Mouse (Mus musculus) embryonic facial prominence, embryonic 14.5 days (tissue): ENCODE measurements around the gene Capn13. TPM values are rescaled to one million over a fixed set of nuclear protein-coding genes. Genes with fewer than 3 reads are reported as not detected.
A peak's percentile ranks its signal among the peaks of the same experiment; 100 is the strongest.

Experiments used
- ATAC-seq: fragments of 200-750 bp; cut with Nextera tagmentation; 2 replicates; pipeline ENCODE4 v1.8.0; 2017; ENCODE audit warnings: low read depth, moderate number of reproducible peaks, moderate TSS enrichment
- DNase-seq: peaks from one replicate; pipeline ENCODE4 v3.0.0-alpha.2; 2015; ENCODE audit warnings: low spot score
- H3K27ac ChIP-seq: fragments of 300-500 bp; sonication (generic); replicated peaks from 2 replicates; pipeline ENCODE4 v1.5.1; 2014; ENCODE audit warnings: low read depth, mild to moderate bottlenecking, low read length, moderate library complexity
- H3K27me3 ChIP-seq: fragments of 300-500 bp; sonication (generic); replicated peaks from 2 replicates; pipeline ENCODE4 v1.6.1; 2014; ENCODE audit warnings: low read length; ENCODE audit not compliant: control insufficient read depth, insufficient read depth
- H3K36me3 ChIP-seq: fragments of 300-500 bp; sonication (generic); 2 replicates; pipeline ENCODE4 v1.6.1; 2014; ENCODE audit warnings: low read length, mixed read lengths; ENCODE audit not compliant: control insufficient read depth, insufficient read depth
- H3K4me1 ChIP-seq: fragments of 300-500 bp; sonication (generic); 2 replicates; pipeline ENCODE4 v1.6.1; 2014; ENCODE audit warnings: antibody characterized with exemption, low read length; ENCODE audit not compliant: control insufficient read depth, insufficient read depth
- H3K4me2 ChIP-seq: fragments of 300-500 bp; sonication (generic); 2 replicates; pipeline ENCODE4 v1.6.1; 2014; ENCODE audit warnings: low read depth, mild to moderate bottlenecking, low read length, moderate library complexity, mixed read lengths
- H3K4me3 ChIP-seq: fragments of 300-500 bp; sonication (generic); 2 replicates; pipeline ENCODE4 v1.5.1; 2014; ENCODE audit warnings: low read depth, mild to moderate bottlenecking, low read length
- H3K9ac ChIP-seq: fragments of 300-500 bp; sonication (generic); 2 replicates; pipeline ENCODE4 v1.6.1; 2014; ENCODE audit warnings: low read depth, mild to moderate bottlenecking, low read length, moderate library complexity, mixed read lengths
- H3K9me3 ChIP-seq: fragments of 300-500 bp; sonication (generic); 2 replicates; pipeline ENCODE4 v1.6.1; 2016; ENCODE audit warnings: low read length; ENCODE audit not compliant: control insufficient read depth
- WGBS: fragments of 180-500 bp; shearing (Covaris S2); extraction: QIAGEN DNeasy Blood & Tissue Kit; methylation state at CpG from one replicate; pipeline ENCODE4 v1.1.7; 2014; 5-methylcytosine and 5-hydroxymethylcytosine counted together
- polyA plus RNA-seq: library from polyadenylated mRNA; unstranded; fragments of >200 nt; fragmentation: Nextera tagmentation; extraction: Ambion mirVana; gene quantifications from 2 replicates; pipeline ENCODE4 v1.2.1, GENCODE M21; 2014

The Capn13 gene
- polyA plus RNA-seq: 0.08 TPM in 1 of 2 replicates, not detected in the other

GRCm38 (mm10) chr17:73400862-73401261 lies at the start of gene Capn13:
Gene Capn13 (minus strand): TSS chr17:73400866.
- H3K27ac ChIP-seq: no peak within 1 kb of the TSS
- no peaks in the 10 kb centered on the region for H3K27me3 ChIP-seq
- WGBS: 71% methylated on average over 2 of the region's 2 CpGs
- no peak within 1 kb of the TSS for H3K4me3 ChIP-seq
- no peaks in the 10 kb centered on the region for H3K36me3 ChIP-seq
- ATAC-seq: no peak
- no peaks in the 10 kb centered on the region for H3K4me1 ChIP-seq
- no peak for DNase-seq
- H3K4me2 ChIP-seq: no peak within 1 kb of the TSS
- no peak within 1 kb of the TSS for H3K9ac ChIP-seq
- no peaks in the 10 kb centered on the region for H3K9me3 ChIP-seq

GRCm38 (mm10) chr17:73449104-73449503 lies 48.4 kb upstream of the Capn13 start:
- Histone ChIP-seq H3K36me3 (no peaks in the 10 kb centered on the region), H3K27ac (no peak overlapping the region), H3K4me2 (no peak overlapping the region), H3K9ac (no peak overlapping the region), H3K4me1 (no peaks in the 10 kb centered on the region), H3K9me3 (no peaks in the 10 kb centered on the region), H3K4me3 (no peak overlapping the region), H3K27me3 (no peaks in the 10 kb centered on the region)
- DNase-seq (no peak), ATAC-seq (no peak)

GRCm38 (mm10) chr17:73440798-73441197 lies 40.1 kb upstream of the Capn13 start:
- H3K9ac ChIP-seq: no peak overlapping the region
- H3K4me2 ChIP-seq: no peak overlapping the region
- H3K27me3 ChIP-seq: no peaks in the 10 kb centered on the region
- DNase-seq (no peak), ATAC-seq (no peak)
- H3K9me3 ChIP-seq: no peaks in the 10 kb centered on the region
- no peaks in the 10 kb centered on the region for H3K36me3 ChIP-seq
- WGBS: 83% methylated on average over 1 of the region's 1 CpGs
- H3K4me1 ChIP-seq: no peaks in the 10 kb centered on the region
- H3K4me3 ChIP-seq: no peak overlapping the region
- no peak overlapping the region for H3K27ac ChIP-seq

DNA sequence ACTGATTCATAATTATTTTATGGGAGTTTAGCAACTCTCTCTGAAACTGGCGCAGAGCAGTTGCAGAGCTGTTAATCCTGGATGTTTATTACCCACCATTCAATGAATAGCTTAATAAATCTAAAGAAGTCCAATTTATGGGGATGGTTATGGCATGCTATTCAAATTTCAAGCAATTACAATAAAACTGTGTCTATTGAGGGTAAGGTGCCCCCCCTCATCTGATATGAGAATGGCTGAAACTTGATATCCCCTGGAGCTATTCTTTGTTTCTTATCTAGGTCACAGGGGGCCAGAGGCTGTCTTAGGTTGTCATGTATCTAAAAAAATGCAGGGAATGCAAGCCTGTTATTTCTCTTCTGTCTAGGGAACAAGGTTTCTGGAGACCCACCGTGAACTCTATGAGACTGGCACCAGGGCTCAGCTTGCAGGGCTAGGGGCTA lies 31.9 kb upstream of the Capn13 start:
- ATAC-seq (no peak), DNase-seq (no peak)
- Histone ChIP-seq H3K9me3 (no peaks in the 10 kb centered on the region), H3K36me3 (no peaks in the 10 kb centered on the region), H3K4me3 (no peak overlapping the region), H3K4me1 (no peaks in the 10 kb centered on the region), H3K9ac (no peak overlapping the region), H3K27ac (no peak overlapping the region), H3K27me3 (no peaks in the 10 kb centered on the region), H3K4me2 (no peak overlapping the region)
- 55% methylated on average over 2 of the region's 2 CpGs for WGBS

DNA sequence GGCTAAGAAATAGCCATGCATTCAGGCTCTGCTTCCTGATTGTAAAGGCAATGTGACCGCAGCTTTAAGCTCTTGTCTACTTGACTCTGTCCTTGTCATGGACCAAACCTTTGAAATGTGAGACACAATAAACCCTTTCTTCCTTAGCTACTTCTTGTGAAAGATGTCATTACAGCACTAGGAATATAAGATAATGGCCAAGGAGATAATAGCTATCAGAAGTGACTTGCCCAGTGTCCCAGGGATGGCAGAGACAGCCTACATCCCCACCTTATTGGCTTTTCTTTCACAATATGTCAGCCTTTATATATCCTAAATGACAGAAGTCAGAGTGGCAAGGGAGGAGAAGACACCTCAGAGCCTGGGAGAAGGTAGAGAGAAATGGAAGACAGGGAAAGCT lies 31.4 kb upstream of the Capn13 start:
- H3K9me3 ChIP-seq: no peaks in the 10 kb centered on the region
- WGBS: 93% methylated on average over 1 of the region's 1 CpGs
- DNase-seq (no peak), ATAC-seq (no peak)
- no peaks in the 10 kb centered on the region for H3K36me3 ChIP-seq
- no peak overlapping the region for H3K9ac ChIP-seq
- H3K27ac ChIP-seq: no peak overlapping the region
- H3K27me3 ChIP-seq: no peaks in the 10 kb centered on the region
- no peaks in the 10 kb centered on the region for H3K4me1 ChIP-seq
- no peak overlapping the region for H3K4me3 ChIP-seq
- no peak overlapping the region for H3K4me2 ChIP-seq

DNA sequence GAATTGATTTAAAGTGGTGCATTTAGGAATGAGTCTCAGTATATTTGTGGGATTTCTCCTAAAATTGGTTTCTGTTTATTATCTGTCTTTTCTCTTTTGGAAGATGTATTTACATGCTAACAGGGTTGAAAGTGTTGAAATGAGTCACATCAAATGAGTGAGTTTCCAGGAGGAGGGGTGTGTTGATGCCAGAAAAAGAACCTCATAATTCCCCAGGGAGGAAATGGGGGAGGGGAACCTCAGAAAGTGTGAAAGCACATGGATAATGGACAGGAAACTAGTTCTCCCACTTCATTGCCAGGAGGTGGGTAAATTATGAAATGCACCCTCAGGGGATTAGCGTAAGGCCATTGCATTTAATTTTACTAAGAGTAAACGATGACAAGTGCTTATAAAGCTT lies 16.7 kb upstream of the Capn13 start:
- Histone ChIP-seq H3K36me3 (no peaks in the 10 kb centered on the region), H3K9ac (no peak overlapping the region), H3K4me3 (no peak overlapping the region), H3K27ac (no peak overlapping the region), H3K27me3 (no peaks in the 10 kb centered on the region), H3K9me3 (no peaks in the 10 kb centered on the region), H3K4me1 (no peaks in the 10 kb centered on the region), H3K4me2 (no peak overlapping the region)
- DNase-seq: peak; percentile 36
- no peak for ATAC-seq
- WGBS: 33% methylated on average over 2 of the region's 2 CpGs

DNA sequence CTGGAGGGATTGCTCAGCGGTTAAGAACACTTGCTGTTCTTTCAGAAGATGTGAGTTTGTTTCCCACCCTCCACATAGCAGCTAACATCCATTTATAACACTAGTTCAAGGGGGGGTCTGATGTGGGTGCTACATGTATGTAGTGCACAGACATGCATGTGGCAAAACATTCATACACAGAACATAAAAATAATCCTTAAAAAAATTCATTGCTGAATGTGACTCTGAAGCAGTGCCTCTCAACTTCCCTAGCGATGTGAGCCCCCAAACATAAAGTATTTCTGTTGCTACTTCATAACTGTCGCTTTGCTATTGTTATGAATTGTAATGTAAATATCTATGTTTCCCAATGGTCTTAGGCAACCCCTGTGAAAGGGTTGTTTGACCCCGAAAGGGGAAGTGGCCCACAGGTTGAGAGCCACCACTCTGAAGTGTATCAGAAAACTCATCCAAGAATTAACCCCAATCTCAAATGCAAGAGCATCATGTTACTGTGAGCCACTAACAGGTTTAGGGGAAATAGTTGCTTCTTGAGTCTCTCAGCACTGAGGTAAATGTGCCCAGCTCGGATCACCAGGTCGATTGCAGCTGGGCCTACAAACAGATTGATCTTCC lies 15.6 kb upstream of the Capn13 start:
- DNase-seq (no peak), ATAC-seq (no peak)
- no peaks in the 10 kb centered on the region for H3K36me3 ChIP-seq
- no peak overlapping the region for H3K9ac ChIP-seq
- WGBS: 58% methylated on average over 6 of the region's 6 CpGs
- no peaks in the 10 kb centered on the region for H3K4me1 ChIP-seq
- H3K4me2 ChIP-seq: no peak overlapping the region
- H3K27ac ChIP-seq: no peak overlapping the region
- no peak overlapping the region for H3K4me3 ChIP-seq
- H3K27me3 ChIP-seq: no peaks in the 10 kb centered on the region
- H3K9me3 ChIP-seq: no peaks in the 10 kb centered on the region

DNA sequence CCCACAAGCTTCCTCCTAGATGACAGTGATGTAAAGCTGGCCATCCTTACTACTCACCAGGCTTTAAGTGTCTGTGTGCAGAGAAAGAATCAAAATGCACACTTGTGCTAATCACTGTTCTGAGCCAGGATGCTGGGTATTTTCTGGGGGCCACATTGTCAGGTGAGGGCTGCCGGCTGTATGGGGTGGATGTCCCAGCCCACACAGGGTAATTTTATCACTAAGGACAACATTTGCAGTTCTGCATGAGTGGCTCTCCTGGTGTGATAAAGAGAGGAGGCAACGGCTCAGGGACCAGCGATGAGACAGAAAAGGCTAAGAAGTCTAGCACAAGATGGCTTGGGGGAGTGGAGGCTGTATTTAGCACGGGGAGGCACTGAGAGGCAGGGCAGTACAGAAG lies 11.2 kb upstream of the Capn13 start:
- Histone ChIP-seq H3K4me3 (no peak overlapping the region), H3K9ac (no peak overlapping the region), H3K9me3 (no peaks in the 10 kb centered on the region), H3K36me3 (no peaks in the 10 kb centered on the region), H3K4me1 (no peaks in the 10 kb centered on the region), H3K4me2 (no peak overlapping the region), H3K27ac (no peak overlapping the region), H3K27me3 (no peaks in the 10 kb centered on the region)
- DNase-seq (no peak), ATAC-seq (no peak)
- WGBS: 57% methylated on average over 4 of the region's 4 CpGs

DNA sequence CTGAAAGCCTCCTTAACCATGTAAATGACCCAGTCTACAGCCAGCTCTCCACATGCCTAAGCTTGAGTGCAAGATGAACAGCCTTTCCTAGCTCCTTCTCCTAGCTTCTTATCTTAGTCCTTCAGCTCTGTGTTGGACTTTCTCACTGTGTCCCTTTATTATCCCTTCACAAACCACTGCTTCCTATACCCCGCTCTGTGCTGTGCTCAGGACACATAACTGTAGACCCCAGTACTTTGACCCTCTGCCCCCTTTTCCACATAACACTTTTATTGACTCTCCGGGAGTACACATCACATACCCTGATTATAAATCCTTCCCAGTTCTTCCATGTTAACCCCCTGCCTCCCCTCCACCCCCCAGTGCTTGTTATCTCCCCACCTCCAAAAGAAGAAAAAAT lies 606 bp upstream of the Capn13 start:
- Histone ChIP-seq H3K4me1 (no peaks in the 10 kb centered on the region), H3K27me3 (no peaks in the 10 kb centered on the region), H3K36me3 (no peaks in the 10 kb centered on the region), H3K27ac (no peak overlapping the region), H3K9ac (no peak overlapping the region), H3K4me3 (no peak overlapping the region), H3K9me3 (no peaks in the 10 kb centered on the region), H3K4me2 (no peak overlapping the region)
- no peak for DNase-seq
- no peak for ATAC-seq
- WGBS: 90% methylated on average over 2 of the region's 2 CpGs
